Mouse (Mus musculus) heart, embryonic 10.5 days (tissue): ENCODE measurements around the gene Ccin. TPM values are rescaled to one million over a fixed set of nuclear protein-coding genes. Genes with fewer than 3 reads are reported as not detected.

Source experiments
- DNase-seq: peaks from one replicate; pipeline ENCODE4 v3.0.0-alpha.2; 2017; ENCODE audit warnings: low spot score
- H3K27ac ChIP-seq: fragments of 300-500 bp; sonication (generic); 2 replicates; pipeline ENCODE4 v1.5.1; 2016; ENCODE audit warnings: mild to moderate bottlenecking
- H3K27me3 ChIP-seq: fragments of 300-500 bp; sonication (generic); 2 replicates; pipeline ENCODE4 v1.6.1; 2016; ENCODE audit warnings: mild to moderate bottlenecking; ENCODE audit not compliant: poor library complexity, insufficient read depth, severe bottlenecking
- H3K36me3 ChIP-seq: fragments of 300-500 bp; sonication (generic); 2 replicates; pipeline ENCODE4 v1.6.1; 2016; ENCODE audit warnings: mild to moderate bottlenecking, moderate library complexity
- H3K4me1 ChIP-seq: fragments of 300-500 bp; sonication (generic); 2 replicates; pipeline ENCODE4 v1.6.1; 2016; ENCODE audit warnings: mild to moderate bottlenecking
- H3K4me3 ChIP-seq: fragments of 300-500 bp; sonication (generic); 2 replicates; pipeline ENCODE4 v1.5.1; 2016; ENCODE audit warnings: mild to moderate bottlenecking, moderate library complexity
- H3K9me3 ChIP-seq: fragments of 300-500 bp; sonication (generic); 2 replicates; pipeline ENCODE4 v1.6.1; 2016; ENCODE audit warnings: mild to moderate bottlenecking, moderate library complexity
- WGBS: fragments of 180-500 bp; shearing (Covaris S2); methylation state at CpG from one replicate; pipeline ENCODE4 v1.1.7; 2016; 5-methylcytosine and 5-hydroxymethylcytosine counted together
- polyA plus RNA-seq: library from polyadenylated mRNA; unstranded; fragments of >200 nt; fragmentation: Nextera tagmentation; extraction: Ambion mirVana; gene quantifications from 2 replicates; pipeline ENCODE4 v1.2.1, GENCODE M21; 2016

The Ccin gene
- polyA plus RNA-seq, 1 experiment from 2014 or later: not detected

GRCm38 (mm10) chr4:43964951-43965684 is 18.2 kb upstream of the Ccin start:
- Histone ChIP-seq H3K36me3 (no peaks in the 10 kb centered on the region), H3K9me3 (no peaks in the 10 kb centered on the region), H3K27me3 (no peaks in the 10 kb centered on the region), H3K4me1 (peaks cover 66% of the 10 kb centered on the region), H3K4me3 (no peak overlapping the region), H3K27ac (peak overlapping the region; percentile 85)
- no peak for DNase-seq
- WGBS: 23% methylated on average over 4 of the region's 4 CpGs

GRCm38 (mm10) chr4:43965856-43966535 is 17.3 kb upstream of the Ccin start:
- no peaks in the 10 kb centered on the region for H3K9me3 ChIP-seq
- peaks cover 8% of the 10 kb centered on the region for H3K36me3 ChIP-seq
- no peaks in the 10 kb centered on the region for H3K27me3 ChIP-seq
- DNase-seq: no peak
- WGBS: 85% methylated on average over 7 of the region's 7 CpGs
- no peak overlapping the region for H3K4me3 ChIP-seq
- peaks cover 68% of the 10 kb centered on the region for H3K4me1 ChIP-seq
- H3K27ac ChIP-seq: peak overlapping the region; percentile 85; the same call in 1 of the 2 replicates

- peak overlapping the region; percentile 72 for H3K27ac ChIP-seq
- no peak for DNase-seq
- no peaks in the 10 kb centered on the region for H3K9me3 ChIP-seq
- 44% methylated on average over 13 of the region's 13 CpGs for WGBS
- H3K27me3 ChIP-seq: no peaks in the 10 kb centered on the region
- peaks cover 9% of the 10 kb centered on the region for H3K36me3 ChIP-seq
- no peak overlapping the region for H3K4me3 ChIP-seq
- H3K4me1 ChIP-seq: peaks cover 81% of the 10 kb centered on the region
These were observed 14.6 kb upstream of the Ccin start for GRCm38 (mm10) chr4:43968650-43969049.

GRCm38 (mm10) chr4:43969373-43969772 is 13.9 kb upstream of the Ccin start:
- Histone ChIP-seq H3K4me1 (peaks cover 76% of the 10 kb centered on the region), H3K4me3 (no peak overlapping the region)

GRCm38 (mm10) chr4:43970393-43971330 is 12.6 kb upstream of the Ccin start:
- peaks cover 15% of the 10 kb centered on the region for H3K36me3 ChIP-seq
- peak overlapping the region; percentile 53; the same call in 1 of the 2 replicates for H3K27ac ChIP-seq
- no peaks in the 10 kb centered on the region for H3K9me3 ChIP-seq
- 82% methylated on average over 20 of the region's 20 CpGs for WGBS
- H3K27me3 ChIP-seq: no peaks in the 10 kb centered on the region
- peaks cover 63% of the 10 kb centered on the region for H3K4me1 ChIP-seq
- no peak overlapping the region for H3K4me3 ChIP-seq
- DNase-seq: no peak

More at GRCm38 (mm10) chr4:43969373-43969772, 13.9 kb upstream of the Ccin start:
- peaks cover 12% of the 10 kb centered on the region for H3K36me3 ChIP-seq
- H3K27me3 ChIP-seq: no peaks in the 10 kb centered on the region
- peak overlapping the region; percentile 53 for H3K27ac ChIP-seq
- DNase-seq: no peak
- H3K9me3 ChIP-seq: no peaks in the 10 kb centered on the region
- WGBS: 16% methylated on average over 4 of the region's 4 CpGs

GRCm38 (mm10) chr4:43971541-43972136 is 11.6 kb upstream of the Ccin start:
- H3K4me1 ChIP-seq: peaks cover 54% of the 10 kb centered on the region
- peaks cover 15% of the 10 kb centered on the region for H3K36me3 ChIP-seq
- no peaks in the 10 kb centered on the region for H3K9me3 ChIP-seq
- DNase-seq: no peak
- 62% methylated on average over 9 of the region's 9 CpGs for WGBS
- peak overlapping the region; percentile 83 for H3K27ac ChIP-seq
- H3K27me3 ChIP-seq: no peaks in the 10 kb centered on the region
- peak overlapping the region; percentile 38 for H3K4me3 ChIP-seq

GRCm38 (mm10) chr4:43972137-43972591 is 11.1 kb upstream of the Ccin start:
- Histone ChIP-seq H3K27me3 (no peaks in the 10 kb centered on the region), H3K9me3 (no peaks in the 10 kb centered on the region), H3K4me1 (peaks cover 54% of the 10 kb centered on the region), H3K36me3 (peaks cover 15% of the 10 kb centered on the region), H3K27ac (peak overlapping the region; percentile 83), H3K4me3 (peak overlapping the region; percentile 38)
- 2% methylated on average over 8 of the region's 8 CpGs for WGBS
- no peak for DNase-seq

GRCm38 (mm10) chr4:43973526-43973981 is 9.7 kb upstream of the Ccin start:
- no peak overlapping the region for H3K27ac ChIP-seq
- no peak overlapping the region for H3K4me3 ChIP-seq
- DNase-seq: no peak
- H3K36me3 ChIP-seq: peaks cover 15% of the 10 kb centered on the region
- H3K9me3 ChIP-seq: no peaks in the 10 kb centered on the region
- no peaks in the 10 kb centered on the region for H3K27me3 ChIP-seq
- peaks cover 48% of the 10 kb centered on the region for H3K4me1 ChIP-seq
- WGBS: 63% methylated on average over 4 of the region's 4 CpGs

- Histone ChIP-seq H3K36me3 (peaks cover 15% of the 10 kb centered on the region), H3K9me3 (no peaks in the 10 kb centered on the region), H3K4me1 (peaks cover 41% of the 10 kb centered on the region), H3K27me3 (no peaks in the 10 kb centered on the region), H3K27ac (no peak overlapping the region), H3K4me3 (no peak overlapping the region)
- WGBS: 80% methylated on average over 10 of the region's 10 CpGs
- no peak for DNase-seq
These were observed 8.2 kb upstream of the Ccin start for GRCm38 (mm10) chr4:43974914-43975616.

GRCm38 (mm10) chr4:43976223-43976740 is 7.0 kb upstream of the Ccin start:
- no peaks in the 10 kb centered on the region for H3K9me3 ChIP-seq
- H3K36me3 ChIP-seq: 0 out of 2 replicates have a peak, but pooled peaks cover 7% of the 10 kb centered on the region
- no peaks in the 10 kb centered on the region for H3K27me3 ChIP-seq
- no peak overlapping the region for H3K4me3 ChIP-seq
- no peak for DNase-seq
- peaks cover 36% of the 10 kb centered on the region for H3K4me1 ChIP-seq
- 80% methylated on average over 6 of the region's 6 CpGs for WGBS
- H3K27ac ChIP-seq: no peak overlapping the region

GRCm38 (mm10) chr4:43978521-43979443 is 4.5 kb upstream of the Ccin start:
- Histone ChIP-seq H3K27ac (peak overlapping the region; percentile 32; the same call in 1 of the 2 replicates), H3K36me3 (0 out of 2 replicates have a peak, but pooled peaks cover 5% of the 10 kb centered on the region), H3K27me3 (peaks cover 6% of the 10 kb centered on the region; the same call in 1 of the 2 replicates), H3K9me3 (no peaks in the 10 kb centered on the region), H3K4me3 (no peak overlapping the region), H3K4me1 (peaks cover 24% of the 10 kb centered on the region)
- 35% methylated on average over 17 of the region's 17 CpGs for WGBS
- peak; percentile 71 for DNase-seq
